Mouse (Mus musculus) forelimb bud, embryonic 11.5 days (tissue): ENCODE results near the gene Nme2.
A peak's percentile ranks its signal among the peaks of the same experiment; 100 is the strongest.

Source experiments
- DNase-seq: peaks from one replicate; pipeline ENCODE4 v3.0.0-alpha.2; 2012; ENCODE audit warnings: low read depth, low spot score

Nme2 gene

GRCm38 (mm10) chr11:93956159-93956558 lies at the start of gene Nme2:
Gene Nme2, minus strand, starts transcription at chr11:93956259.
- no peak for DNase-seq

GRCm38 (mm10) chr11:94003346-94003745 lies 47.3 kb upstream of the Nme2 start:
- no peak for DNase-seq

GRCm38 (mm10) chr11:93999276-93999675 lies 43.2 kb upstream of the Nme2 start:
- DNase-seq = no peak

- peak; percentile 4 for DNase-seq
Observed at GRCm38 (mm10) chr11:93997141-93997775, 41.2 kb upstream of the Nme2 start.

DNA sequence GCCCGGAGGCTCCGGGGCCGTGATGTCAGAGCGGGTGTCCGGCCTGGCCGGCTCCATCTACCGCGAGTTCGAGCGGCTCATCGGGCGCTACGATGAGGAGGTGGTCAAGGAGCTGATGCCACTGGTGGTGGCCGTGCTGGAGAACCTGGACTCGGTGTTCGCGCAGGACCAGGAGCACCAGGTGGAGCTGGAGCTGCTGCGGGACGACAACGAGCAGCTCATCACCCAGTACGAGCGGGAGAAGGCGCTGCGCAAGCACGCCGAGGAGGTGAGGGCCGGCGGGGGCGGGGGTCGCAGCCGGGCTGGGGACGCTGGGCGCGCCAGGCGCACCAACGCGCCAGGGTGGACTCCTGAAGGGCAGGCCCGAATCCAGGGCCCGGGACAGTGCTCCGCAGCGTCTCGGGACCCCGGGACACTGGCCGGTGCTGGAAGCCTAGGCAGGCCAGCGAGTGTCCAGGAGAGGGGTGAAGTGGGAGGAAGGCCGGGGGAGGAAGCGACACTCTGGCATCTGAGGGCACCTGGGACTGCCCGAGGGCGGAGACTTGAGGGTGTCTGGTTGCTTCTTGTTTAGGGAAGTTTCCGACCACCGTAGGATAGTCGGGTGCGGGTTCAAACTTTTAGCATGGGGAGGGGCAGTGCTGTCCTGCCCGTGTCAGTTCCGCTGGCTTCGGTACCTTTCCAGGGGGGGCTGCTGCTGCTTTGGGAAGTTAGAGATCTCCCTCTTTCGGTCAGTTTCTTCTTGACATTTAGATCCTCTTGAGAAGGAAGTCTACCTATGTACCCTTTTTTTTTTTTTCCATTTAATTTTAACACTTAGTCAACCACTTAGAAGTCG lies 40.5 kb upstream of the Nme2 start:
- DNase-seq = peak; percentile 18

DNA sequence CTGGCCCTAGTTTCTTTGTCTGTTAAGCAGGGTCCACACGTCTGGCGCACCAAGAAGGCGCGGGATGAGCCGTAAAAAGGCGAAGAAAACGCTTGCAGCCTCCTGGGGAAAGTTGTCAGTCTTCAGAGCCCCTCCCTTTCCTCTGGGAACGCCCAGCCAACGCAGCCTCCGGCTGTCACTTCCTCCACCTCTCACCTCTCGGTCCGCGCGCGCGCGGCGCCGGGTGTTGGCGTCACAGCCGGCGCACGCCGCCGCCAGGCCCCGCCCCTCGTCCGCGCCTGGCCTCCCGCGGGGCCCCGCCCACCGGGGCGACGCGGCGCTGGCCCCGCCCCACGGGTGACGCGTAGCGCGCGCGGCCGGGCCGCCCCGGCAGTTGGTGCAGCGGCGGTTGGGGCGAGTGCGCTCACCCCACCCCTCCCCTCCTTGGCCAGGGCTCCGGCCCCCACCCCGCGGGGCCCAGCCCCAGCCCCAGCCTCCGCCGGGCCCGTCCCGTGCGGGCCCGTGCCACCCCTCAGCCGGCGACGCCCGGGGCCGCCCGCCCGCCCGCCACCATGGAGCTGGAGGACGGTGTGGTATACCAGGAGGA lies 39.8 kb upstream of the Nme2 start, which contains the start of gene Spag9:
Gene Spag9, plus strand, starts transcription at position 372 of the 586 bp plus-strand sequence.
- peak; percentile 95 for DNase-seq

GRCm38 (mm10) chr11:93995111-93995719 lies 39.2 kb upstream of the Nme2 start:
- peak; percentile 23 for DNase-seq

DNA sequence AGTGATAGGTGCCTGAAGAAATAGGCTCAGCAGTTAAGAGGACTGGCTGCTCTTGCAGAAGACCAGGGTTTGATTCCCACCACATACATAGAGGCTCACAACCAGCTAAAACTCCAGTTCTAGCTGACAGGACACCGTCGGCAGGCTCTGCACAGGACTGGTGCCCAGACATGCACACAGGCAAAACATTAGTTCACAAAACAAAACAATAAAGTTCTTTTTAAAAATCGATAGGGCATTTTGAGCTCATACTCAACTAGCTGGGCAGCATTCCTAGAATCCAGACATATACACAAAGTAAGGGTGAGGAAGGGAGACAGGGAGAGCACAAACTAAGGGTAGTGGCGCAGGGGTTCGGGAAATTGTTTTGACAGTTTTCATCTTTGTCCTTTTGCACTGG lies 38.5 kb upstream of the Nme2 start:
- no peak for DNase-seq

GRCm38 (mm10) chr11:93988328-93989062 lies 32.4 kb upstream of the Nme2 start:
- no peak for DNase-seq

DNA sequence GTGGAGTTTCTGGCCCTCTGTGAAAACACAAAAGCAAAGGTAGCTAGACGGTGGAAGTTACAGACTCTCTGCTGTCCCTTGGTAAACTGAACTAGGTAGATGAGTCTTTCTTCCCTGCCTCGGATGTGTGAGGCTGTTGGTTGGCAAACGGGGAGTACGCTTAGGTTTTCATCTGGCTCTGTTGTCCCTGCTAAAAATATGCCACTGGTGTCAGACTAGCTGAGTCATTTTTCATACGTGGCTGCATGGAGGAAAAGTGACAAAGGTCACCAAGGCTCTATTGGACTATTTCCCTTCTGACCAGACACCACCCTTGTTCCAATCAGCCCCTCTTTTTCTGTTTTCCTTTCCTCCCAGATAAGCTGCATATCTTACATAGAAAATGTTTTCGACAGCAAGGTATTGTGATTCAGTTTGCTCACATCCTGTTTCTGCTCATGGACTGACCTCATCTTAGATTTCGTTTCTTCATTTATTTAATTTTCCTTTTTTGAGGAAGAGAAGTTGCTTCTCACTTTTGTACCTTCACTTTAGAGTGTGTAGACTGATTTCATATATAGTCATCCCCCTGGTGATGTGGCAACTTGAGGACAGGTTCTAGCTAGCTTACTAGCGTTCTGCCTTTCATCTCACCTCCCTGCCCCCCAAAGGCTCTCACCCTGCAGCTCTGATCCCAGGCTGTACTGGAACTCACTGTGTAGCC lies 31.7 kb upstream of the Nme2 start:
- no peak for DNase-seq

DNA sequence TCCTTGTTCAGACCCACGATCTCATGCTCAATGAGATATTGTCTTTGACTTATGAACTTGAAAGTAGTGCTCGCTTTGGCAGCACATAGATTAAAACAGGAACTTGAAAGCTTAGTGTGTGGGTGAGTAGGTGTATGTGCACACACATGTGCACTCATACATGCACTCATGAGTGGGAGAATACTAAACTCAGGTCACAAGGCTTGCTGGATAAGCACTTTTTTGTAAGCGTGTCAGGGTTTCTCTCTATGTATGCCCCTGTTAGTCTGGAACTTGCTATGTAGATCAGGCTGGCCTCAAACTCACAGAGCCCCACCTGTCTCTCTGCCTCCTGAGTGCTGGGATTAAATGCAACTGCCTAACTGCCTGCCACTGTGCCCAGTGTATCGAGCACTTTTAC lies 31.0 kb upstream of the Nme2 start:
- DNase-seq = no peak

DNA sequence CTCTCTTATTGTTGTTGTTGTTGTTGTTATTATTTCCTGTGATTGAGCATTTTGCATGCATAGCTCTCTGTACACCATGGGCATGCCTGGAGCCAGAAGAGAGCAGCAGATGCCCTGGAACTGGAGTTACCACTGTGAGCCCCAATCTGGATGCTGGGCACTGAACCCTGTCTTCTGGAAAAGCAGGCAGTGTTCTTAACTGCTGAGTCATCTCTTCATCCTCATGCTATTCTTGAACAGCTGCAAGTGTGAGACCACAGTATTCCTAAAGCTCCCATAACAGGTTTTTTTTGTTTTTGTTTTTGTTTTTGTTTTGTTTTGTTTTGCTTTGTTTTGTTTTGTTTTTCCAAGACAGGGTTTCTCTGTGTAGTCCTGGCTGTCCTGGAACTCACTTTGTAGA lies 30.2 kb upstream of the Nme2 start:
- no peak for DNase-seq

- DNase-seq = no peak
Observed at GRCm38 (mm10) chr11:93985265-93985664, 29.2 kb upstream of the Nme2 start.

GRCm38 (mm10) chr11:93984619-93985018 lies 28.6 kb upstream of the Nme2 start:
- DNase-seq = no peak

- DNase-seq = no peak
Observed at GRCm38 (mm10) chr11:93979502-93980049, 23.5 kb upstream of the Nme2 start.

GRCm38 (mm10) chr11:93972951-93973350 lies 16.9 kb upstream of the Nme2 start:
- no peak for DNase-seq

- no peak for DNase-seq
Observed at GRCm38 (mm10) chr11:93969799-93970198, 13.7 kb upstream of the Nme2 start.

GRCm38 (mm10) chr11:93969171-93969570 lies 13.1 kb upstream of the Nme2 start:
- no peak for DNase-seq

GRCm38 (mm10) chr11:93968848-93969128 lies 12.7 kb upstream of the Nme2 start:
- no peak for DNase-seq

DNA sequence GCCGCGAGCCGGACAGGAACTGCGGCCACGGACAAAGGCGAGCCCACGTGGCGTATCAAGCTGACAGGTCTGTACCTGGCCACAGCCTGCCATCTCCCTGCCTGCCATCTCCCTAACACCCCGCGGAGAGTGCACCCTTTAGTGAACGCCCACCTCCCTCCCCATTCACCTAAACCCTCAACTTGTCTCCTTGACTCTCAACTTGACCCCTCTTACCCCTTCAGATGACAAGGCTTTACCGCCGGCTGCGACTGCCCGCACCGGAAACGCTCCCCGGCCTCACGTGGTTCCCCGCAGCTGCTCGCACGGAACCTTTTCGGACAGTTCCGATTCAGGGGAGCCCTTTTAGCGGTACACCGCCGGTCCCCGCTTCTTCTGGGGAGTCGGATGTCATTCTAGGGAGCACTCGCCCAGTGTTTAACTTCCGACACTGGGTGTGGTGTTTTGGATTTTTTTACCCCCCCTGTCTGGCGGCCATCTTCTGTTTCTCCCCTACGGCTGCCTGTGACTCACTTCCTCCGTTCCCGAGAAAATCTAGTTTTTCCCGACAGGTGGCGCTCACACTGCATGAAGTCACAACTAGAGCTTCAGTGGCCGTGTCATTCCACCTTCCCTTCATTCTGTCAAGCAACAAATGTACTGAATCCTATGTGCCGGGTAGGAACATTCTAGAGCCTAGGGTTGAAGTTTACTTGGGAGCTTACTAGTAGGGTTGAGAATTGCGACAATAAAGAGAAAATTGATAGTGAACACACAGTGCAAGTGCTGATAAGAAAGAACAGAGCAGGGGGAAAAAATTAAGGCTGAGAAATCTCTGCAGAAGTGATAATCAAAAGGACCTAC lies 12.2 kb upstream of the Nme2 start, which contains the start of the genes Gm20390 and Nme1:
Gene Gm20390, minus strand, starts transcription at position 289 of the 843 bp plus-strand sequence.
Gene Nme1, minus strand, starts transcription at position 517 of the 843 bp plus-strand sequence.
- peak; percentile 97 for DNase-seq
